Mouse (Mus musculus) forebrain, embryonic 13.5 days (tissue): ENCODE data around the gene Tmem50b. TPM values are rescaled to one million over a fixed set of nuclear protein-coding genes. Genes with fewer than 3 reads are reported as not detected.

Experiments
- ATAC-seq: fragments of 200-750 bp; cut with Nextera tagmentation; 2 replicates; pipeline ENCODE4 v1.8.0; 2017
- H3K27ac ChIP-seq: fragments of 300-500 bp; sonication (generic); 2 replicates; pipeline ENCODE4 v1.5.1; 2015; ENCODE audit warnings: inconsistent platforms, mild to moderate bottlenecking, moderate library complexity
- H3K27me3 ChIP-seq: fragments of 300-500 bp; sonication (generic); 2 replicates; pipeline ENCODE4 v1.6.1; 2015; ENCODE audit warnings: mild to moderate bottlenecking, inconsistent platforms
- H3K36me3 ChIP-seq: fragments of 300-500 bp; sonication (generic); 2 replicates; pipeline ENCODE4 v1.6.1; 2015; ENCODE audit warnings: mild to moderate bottlenecking, inconsistent platforms; ENCODE audit not compliant: poor library complexity, severe bottlenecking
- H3K4me1 ChIP-seq: fragments of 300-500 bp; sonication (generic); 2 replicates; pipeline ENCODE4 v1.6.1; 2015; ENCODE audit warnings: inconsistent platforms
- H3K4me2 ChIP-seq: fragments of 300-500 bp; sonication (generic); 2 replicates; pipeline ENCODE4 v1.6.1; 2015; ENCODE audit warnings: inconsistent platforms, mild to moderate bottlenecking, moderate library complexity
- H3K4me3 ChIP-seq: fragments of 300-500 bp; sonication (generic); 2 replicates; pipeline ENCODE4 v1.5.1; 2015; ENCODE audit warnings: mild to moderate bottlenecking, inconsistent platforms
- H3K9ac ChIP-seq: fragments of 300-500 bp; sonication (generic); 2 replicates; pipeline ENCODE4 v1.6.1; 2015; ENCODE audit warnings: mild to moderate bottlenecking, inconsistent platforms
- H3K9me3 ChIP-seq: fragments of 300-500 bp; sonication (generic); replicated peaks from 2 replicates; pipeline ENCODE4 v1.6.1; 2016; ENCODE audit warnings: inconsistent platforms
- WGBS: fragments of 180-500 bp; shearing (Covaris S2); methylation state at CpG from one replicate; pipeline ENCODE4 v1.1.7; 2015; 5-methylcytosine and 5-hydroxymethylcytosine counted together
- polyA plus RNA-seq: library from polyadenylated mRNA; unstranded; fragments of >200 nt; fragmentation: Nextera tagmentation; extraction: Ambion mirVana; gene quantifications from 2 replicates; pipeline ENCODE4 v1.2.1, GENCODE M21; 2015

The Tmem50b gene
- polyA plus RNA-seq, 1 experiment from 2014 or later = 55.6 TPM

DNA sequence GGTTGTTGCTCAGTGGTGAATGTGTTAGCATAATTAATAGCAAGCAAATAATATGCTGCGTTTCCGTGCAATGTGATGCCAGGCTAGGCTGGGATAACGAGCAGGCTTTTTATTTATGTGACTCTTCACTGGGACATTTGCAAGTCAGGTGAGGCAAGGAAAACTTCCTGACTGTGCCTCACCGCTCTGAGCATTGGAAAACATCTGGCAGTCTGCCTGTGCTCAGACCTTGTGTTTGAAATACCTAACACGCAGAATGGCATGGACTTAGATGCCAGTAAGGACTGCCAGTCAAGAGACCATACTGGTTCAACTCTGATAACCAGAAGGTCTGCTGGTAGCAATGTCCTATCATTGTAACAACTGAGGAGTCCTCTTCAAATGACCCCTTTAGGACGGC lies 7.6 kb upstream of the Tmem50b start:
- Histone ChIP-seq H3K4me3 (no peak overlapping the region), H3K4me1 (no peaks in the 10 kb centered on the region), H3K36me3 (no peaks in the 10 kb centered on the region), H3K27ac (no peak overlapping the region), H3K4me2 (no peak overlapping the region), H3K9me3 (no peaks in the 10 kb centered on the region), H3K27me3 (0 out of 2 replicates have a peak, but pooled peaks cover 3% of the 10 kb centered on the region), H3K9ac (no peak overlapping the region)
- 72% methylated on average over 6 of the region's 6 CpGs for WGBS
- no peak for ATAC-seq

DNA sequence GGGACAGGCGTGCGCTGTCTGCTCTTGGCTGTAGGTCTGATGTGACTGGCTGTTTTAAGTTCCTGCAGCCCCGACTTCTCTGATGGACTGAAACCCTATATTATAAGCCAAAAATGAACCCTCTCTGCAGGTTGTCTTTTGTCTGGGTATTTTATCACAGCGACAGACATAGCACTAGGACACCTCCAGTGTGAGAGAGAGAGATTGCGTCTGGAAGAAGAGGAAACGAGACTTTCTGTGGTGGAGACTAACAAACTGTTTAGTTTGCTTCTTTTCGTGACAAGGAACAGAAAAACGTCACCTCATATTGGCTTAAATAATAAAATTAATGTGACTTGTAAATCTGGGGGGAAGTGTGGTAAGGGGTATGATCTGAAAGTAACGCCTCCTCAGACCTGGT lies 4.1 kb upstream of the Tmem50b start:
- H3K4me1 ChIP-seq = peaks cover 3% of the 10 kb centered on the region
- H3K4me2 ChIP-seq = no peak overlapping the region
- H3K9ac ChIP-seq = no peak overlapping the region
- H3K4me3 ChIP-seq = no peak overlapping the region
- WGBS = 80% methylated on average over 9 of the region's 9 CpGs
- no peaks in the 10 kb centered on the region for H3K9me3 ChIP-seq
- peaks cover 11% of the 10 kb centered on the region for H3K27me3 ChIP-seq
- ATAC-seq = no peak
- H3K36me3 ChIP-seq = no peaks in the 10 kb centered on the region
- no peak overlapping the region for H3K27ac ChIP-seq

DNA sequence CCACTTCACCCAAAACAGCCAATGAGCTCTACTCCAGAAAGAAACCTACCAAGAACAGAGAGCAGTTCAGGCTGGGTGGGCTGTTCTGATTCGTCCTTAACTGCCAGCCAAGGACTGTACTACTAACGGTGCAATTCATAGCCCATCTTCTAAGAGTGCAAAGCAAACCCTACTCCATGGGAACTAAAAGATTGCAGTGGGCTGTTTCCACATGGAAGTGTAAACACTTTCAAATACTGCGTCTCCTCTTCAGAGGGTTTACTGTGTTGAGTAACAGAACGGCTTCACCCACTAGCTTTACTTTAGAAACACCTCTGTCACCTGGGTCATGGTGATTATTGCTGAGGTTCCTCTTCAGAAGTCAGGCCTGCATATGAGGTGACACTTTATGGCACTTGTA lies 3.5 kb upstream of the Tmem50b start:
- H3K27ac ChIP-seq = no peak overlapping the region
- no peaks in the 10 kb centered on the region for H3K36me3 ChIP-seq
- no peaks in the 10 kb centered on the region for H3K9me3 ChIP-seq
- no peak for ATAC-seq
- H3K27me3 ChIP-seq = peaks cover 11% of the 10 kb centered on the region
- WGBS = 81% methylated on average over 4 of the region's 4 CpGs
- H3K4me1 ChIP-seq = peaks cover 9% of the 10 kb centered on the region
- no peak overlapping the region for H3K9ac ChIP-seq
- H3K4me3 ChIP-seq = no peak overlapping the region
- H3K4me2 ChIP-seq = no peak overlapping the region

DNA sequence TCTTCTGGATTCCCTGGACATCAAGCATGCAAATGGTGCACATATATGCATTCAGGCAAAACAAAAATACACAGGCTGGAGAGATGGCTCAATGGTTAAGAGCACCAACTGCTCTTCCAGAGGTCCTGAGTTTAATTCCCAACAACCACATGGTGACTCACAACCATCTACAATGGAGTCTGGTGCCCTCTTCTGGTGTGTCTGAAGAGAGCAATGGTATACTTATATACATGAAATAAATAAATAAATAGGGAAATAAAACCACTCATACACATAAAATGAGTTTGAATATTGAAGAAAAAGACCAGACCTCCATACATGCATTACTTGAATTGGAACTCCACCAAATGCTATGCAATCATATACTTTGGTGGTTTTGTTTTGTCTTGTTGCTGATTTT lies 1.6 kb upstream of the Tmem50b start:
- no peak overlapping the region for H3K9ac ChIP-seq
- H3K4me3 ChIP-seq = no peak overlapping the region
- ATAC-seq = no peak
- H3K27ac ChIP-seq = no peak overlapping the region
- no peaks in the 10 kb centered on the region for H3K36me3 ChIP-seq
- peaks cover 18% of the 10 kb centered on the region for H3K4me1 ChIP-seq
- no peaks in the 10 kb centered on the region for H3K9me3 ChIP-seq
- no peak overlapping the region for H3K4me2 ChIP-seq
- H3K27me3 ChIP-seq = peaks cover 11% of the 10 kb centered on the region

DNA sequence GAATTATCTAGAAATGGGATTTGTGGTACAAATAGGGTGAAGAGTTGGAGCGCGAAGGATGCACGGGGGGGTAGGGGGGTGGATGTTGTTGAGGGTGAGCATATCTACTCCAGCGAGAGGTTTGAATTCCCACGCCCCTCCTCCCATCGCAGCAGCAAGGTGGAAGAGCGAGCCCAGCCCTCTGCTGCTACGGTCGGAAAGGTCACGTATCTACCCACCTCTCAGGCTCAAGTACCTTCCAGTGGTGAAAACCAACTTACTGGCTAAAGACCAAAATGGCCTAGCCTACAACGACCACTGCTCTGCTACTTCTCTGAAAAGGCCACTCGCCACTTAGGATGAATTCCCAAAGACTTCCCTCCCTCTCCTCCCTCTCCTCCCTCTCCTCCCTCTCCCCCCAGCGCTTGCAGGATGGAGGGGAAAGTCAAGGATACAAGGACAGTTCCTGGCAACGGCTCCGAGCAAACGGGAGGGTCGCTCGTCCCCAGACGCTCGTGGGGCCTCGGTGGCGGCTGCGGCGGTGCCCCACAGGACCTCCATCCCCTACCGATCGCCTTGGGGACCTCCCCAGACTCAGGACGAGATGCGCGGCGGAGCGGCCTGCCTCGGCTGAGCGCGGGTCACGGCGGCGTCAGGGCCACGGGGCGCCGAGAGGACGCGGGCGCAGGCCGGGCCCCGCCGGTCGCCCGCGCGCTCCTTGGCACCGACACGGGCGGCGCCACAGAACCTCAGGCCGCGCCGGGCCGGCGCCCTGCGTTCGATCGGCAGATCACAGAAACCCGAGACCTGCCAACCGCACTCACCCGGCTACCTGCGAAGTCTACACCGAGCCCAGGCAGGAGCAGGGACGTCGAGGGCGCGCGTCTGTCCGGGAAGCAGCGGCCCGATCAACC lies 575 bp downstream of the Tmem50b start:
- 0 out of 2 replicates have a peak, but pooled peaks have one; percentile 0 for ATAC-seq
- Histone ChIP-seq H3K9me3 (no peaks in the 10 kb centered on the region), H3K4me2 (peak overlapping the region; percentile 80), H3K4me3 (peak overlapping the region; percentile 78), H3K36me3 (0 out of 2 replicates have a peak, but pooled peaks cover 7% of the 10 kb centered on the region), H3K27me3 (peaks cover 11% of the 10 kb centered on the region), H3K27ac (peak overlapping the region; percentile 32), H3K9ac (peak overlapping the region; percentile 86), H3K4me1 (peaks cover 18% of the 10 kb centered on the region)
- WGBS = 1% methylated on average over 63 of the region's 75 CpGs

DNA sequence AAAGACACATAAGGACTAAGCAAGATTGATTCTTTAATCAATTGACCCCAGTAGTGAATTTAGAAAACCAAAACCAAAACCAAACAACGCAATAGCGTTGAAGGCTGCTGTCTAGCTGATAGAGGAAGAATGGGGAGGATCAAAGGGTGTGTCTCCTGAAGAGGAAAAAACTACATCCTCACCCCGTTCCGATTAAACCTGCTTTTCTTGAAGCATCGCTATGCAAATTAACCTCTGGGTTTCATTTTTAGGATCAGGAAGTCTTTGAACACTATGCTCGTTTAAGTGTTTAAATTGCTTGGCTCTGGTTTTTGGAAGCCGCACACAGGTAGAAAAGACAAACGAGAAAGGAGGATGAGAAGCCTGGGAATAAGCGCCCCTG lies 1.2 kb downstream of the Tmem50b start:
- Histone ChIP-seq H3K4me2 (peak overlapping the region; percentile 80), H3K9ac (peak overlapping the region; percentile 86), H3K27ac (no peak overlapping the region), H3K36me3 (0 out of 2 replicates have a peak, but pooled peaks cover 10% of the 10 kb centered on the region), H3K4me3 (peak overlapping the region; percentile 78), H3K27me3 (peaks cover 10% of the 10 kb centered on the region), H3K4me1 (peaks cover 18% of the 10 kb centered on the region), H3K9me3 (no peaks in the 10 kb centered on the region)
- WGBS = 18% methylated on average over 9 of the region's 9 CpGs
- ATAC-seq = no peak

DNA sequence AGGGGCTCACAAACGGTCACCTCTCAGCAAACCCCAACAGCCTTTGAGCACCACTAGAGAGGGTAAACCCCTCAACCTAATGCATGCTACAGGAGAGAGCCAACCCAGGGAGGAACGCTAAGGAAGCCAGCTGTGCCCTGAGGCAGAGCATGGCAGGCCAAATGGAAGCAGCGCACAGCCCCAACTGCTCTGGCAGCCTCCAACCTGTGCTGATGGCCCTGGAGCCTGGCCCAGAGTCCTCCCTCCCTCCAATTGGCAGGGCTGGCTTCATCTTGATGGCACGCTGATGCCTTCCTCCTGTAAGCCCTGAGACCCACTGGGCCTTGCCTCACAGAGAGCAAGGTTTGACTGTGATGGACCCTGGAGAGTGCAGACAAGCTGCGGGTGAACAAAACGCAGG lies 2.5 kb downstream of the Tmem50b start:
- H3K9me3 ChIP-seq = no peaks in the 10 kb centered on the region
- H3K27ac ChIP-seq = no peak overlapping the region
- ATAC-seq = peak; percentile 26; the same call in 1 of the 2 replicates
- H3K4me2 ChIP-seq = peak overlapping the region; percentile 17
- 0 out of 2 replicates have a peak, but pooled peaks cover 10% of the 10 kb centered on the region for H3K36me3 ChIP-seq
- 80% methylated on average over 6 of the region's 6 CpGs for WGBS
- H3K27me3 ChIP-seq = peaks cover 8% of the 10 kb centered on the region
- H3K4me3 ChIP-seq = no peak overlapping the region
- no peak overlapping the region for H3K9ac ChIP-seq
- H3K4me1 ChIP-seq = peaks cover 18% of the 10 kb centered on the region

DNA sequence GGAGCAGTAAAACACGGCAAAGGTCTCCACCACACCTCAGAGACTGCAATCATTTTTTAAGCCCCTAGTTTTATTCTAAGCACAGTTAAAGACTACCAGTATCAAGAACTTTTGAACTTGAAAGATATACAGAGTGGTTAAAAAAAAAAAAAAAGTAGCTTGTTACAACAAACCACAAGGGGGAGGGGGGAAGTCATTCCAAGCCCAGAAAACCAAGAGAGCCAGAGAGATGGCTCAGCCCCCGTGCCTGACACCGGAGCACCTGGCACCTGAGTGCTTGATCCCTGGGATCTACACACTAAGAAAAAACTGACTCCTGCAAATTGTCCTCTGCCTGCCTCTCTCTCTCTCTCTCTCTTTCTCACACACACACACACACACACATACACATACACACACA lies 4.3 kb downstream of the Tmem50b start:
- H3K4me3 ChIP-seq = no peak overlapping the region
- no peak overlapping the region for H3K27ac ChIP-seq
- ATAC-seq = no peak
- peaks cover 18% of the 10 kb centered on the region for H3K4me1 ChIP-seq
- H3K9ac ChIP-seq = no peak overlapping the region
- H3K4me2 ChIP-seq = no peak overlapping the region
- WGBS = 83% methylated on average over 3 of the region's 3 CpGs
- H3K36me3 ChIP-seq = 0 out of 2 replicates have a peak, but pooled peaks cover 10% of the 10 kb centered on the region
- no peaks in the 10 kb centered on the region for H3K27me3 ChIP-seq
- H3K9me3 ChIP-seq = no peaks in the 10 kb centered on the region

DNA sequence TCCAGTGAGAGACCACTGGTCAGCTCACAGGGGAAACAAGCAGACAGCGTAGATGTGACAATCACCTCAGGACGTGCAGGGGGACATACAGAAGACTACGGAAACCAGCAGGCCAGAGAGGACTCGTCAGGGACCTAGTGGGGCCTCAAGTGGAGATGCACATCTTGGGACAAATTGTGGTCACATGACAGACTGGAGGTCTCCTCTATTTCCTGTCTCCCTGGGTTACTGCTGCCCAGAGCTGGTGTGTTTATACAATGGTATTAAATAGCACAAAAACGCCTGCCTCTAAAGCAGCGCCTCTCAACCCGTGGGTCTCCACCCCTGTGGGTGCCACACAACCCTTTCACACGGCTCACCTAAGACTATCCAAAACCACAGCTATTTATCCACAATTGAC lies 5.4 kb downstream of the Tmem50b start:
- 0 out of 2 replicates have a peak, but pooled peaks cover 10% of the 10 kb centered on the region for H3K36me3 ChIP-seq
- WGBS = 82% methylated on average over 8 of the region's 8 CpGs
- ATAC-seq = no peak

DNA sequence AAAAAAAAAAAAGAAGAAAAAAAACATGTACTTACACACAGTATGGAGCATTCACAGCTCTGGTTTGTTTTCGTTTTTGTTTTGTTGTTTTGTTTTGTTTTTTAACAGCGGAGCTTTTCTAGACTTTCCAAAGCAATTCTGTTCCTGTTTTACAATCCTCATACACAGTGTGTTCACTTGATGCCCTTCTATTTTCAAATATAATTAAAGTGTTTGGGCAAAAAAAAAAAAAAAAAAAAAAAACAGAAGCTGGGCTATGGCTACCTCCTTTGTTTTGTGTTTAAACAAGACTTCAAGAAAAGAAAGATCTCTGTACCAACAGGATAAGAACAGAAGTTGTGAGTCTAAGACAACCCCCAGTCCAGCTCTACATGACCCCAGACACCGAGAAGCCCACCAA lies 8.9 kb downstream of the Tmem50b start:
- no peak for ATAC-seq
- 89% methylated on average over 3 of the region's 3 CpGs for WGBS
- Histone ChIP-seq H3K27me3 (no peaks in the 10 kb centered on the region), H3K27ac (no peak overlapping the region), H3K4me2 (no peak overlapping the region), H3K9me3 (no peaks in the 10 kb centered on the region), H3K4me1 (peaks cover 5% of the 10 kb centered on the region), H3K36me3 (peaks cover 31% of the 10 kb centered on the region), H3K4me3 (no peak overlapping the region), H3K9ac (no peak overlapping the region)

More for the DNA sequence above, 5.4 kb downstream of the Tmem50b start:
- no peak overlapping the region for H3K27ac ChIP-seq
- no peak overlapping the region for H3K4me2 ChIP-seq
- H3K9me3 ChIP-seq = no peaks in the 10 kb centered on the region
- H3K4me3 ChIP-seq = no peak overlapping the region
- peaks cover 23% of the 10 kb centered on the region for H3K4me1 ChIP-seq
- no peaks in the 10 kb centered on the region for H3K27me3 ChIP-seq
- H3K9ac ChIP-seq = no peak overlapping the region

DNA sequence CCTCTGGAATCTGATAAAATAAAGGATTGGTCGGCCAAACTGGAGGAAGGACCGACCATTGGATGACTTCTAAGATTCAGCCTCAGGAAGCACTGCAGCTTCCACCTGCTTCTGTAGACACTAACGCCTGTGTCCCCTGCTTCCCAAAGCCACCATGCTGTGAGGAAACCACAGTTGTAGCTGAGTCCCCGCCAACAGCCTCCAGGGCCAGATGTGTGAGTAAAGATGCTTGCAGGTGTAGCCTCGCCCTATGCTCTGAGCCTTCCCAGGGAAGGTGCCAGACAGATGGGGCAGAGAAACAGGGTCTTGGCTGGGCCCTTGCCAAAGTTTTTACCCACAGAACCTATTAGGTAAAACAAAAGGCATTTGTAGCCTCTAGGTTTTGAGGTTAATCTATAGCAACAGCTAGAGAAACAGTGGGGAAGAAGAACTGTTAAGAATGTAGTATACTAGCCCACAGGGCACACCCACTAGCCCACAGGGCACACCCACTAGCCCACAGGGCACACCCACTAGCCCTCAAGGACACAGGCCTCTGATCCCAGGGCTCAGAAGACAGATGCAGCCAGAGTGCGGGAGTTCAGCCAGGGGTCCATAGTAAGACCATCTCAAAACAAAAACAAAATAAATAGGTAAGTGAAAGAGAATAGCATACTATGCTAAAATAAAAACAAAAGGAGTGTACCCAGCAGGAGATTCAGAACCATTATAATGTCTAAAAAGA lies 9.7 kb downstream of the Tmem50b start:
- no peak for ATAC-seq
- Histone ChIP-seq H3K27ac (no peak overlapping the region), H3K27me3 (no peaks in the 10 kb centered on the region), H3K4me1 (peaks cover 5% of the 10 kb centered on the region), H3K4me3 (no peak overlapping the region), H3K9me3 (no peaks in the 10 kb centered on the region), H3K36me3 (peaks cover 31% of the 10 kb centered on the region), H3K9ac (no peak overlapping the region), H3K4me2 (no peak overlapping the region)
- 54% methylated on average over 6 of the region's 6 CpGs for WGBS

DNA sequence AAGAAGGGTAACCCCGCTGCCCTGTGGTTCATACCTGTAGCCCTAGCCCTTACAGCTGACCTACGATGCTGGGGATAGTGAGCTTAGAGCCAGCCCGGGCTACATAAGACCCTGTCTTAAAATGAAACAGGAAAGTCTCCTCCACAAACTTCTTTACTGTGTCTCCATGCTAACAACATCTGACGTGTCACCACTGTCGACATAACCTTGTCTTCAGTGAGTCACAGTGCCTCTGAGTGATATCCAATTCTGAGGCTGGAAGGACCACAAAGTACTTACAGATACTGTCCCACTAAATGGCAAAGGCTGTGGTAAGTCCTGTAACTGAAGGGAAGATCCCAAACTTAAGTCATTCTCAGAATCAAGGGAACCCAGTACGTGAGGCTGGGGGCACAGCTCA lies 11.4 kb downstream of the Tmem50b start:
- H3K9me3 ChIP-seq = no peaks in the 10 kb centered on the region
- no peak for ATAC-seq
- WGBS = 95% methylated on average over 6 of the region's 6 CpGs

More for the DNA sequence above, 11.4 kb downstream of the Tmem50b start:
- Histone ChIP-seq H3K4me2 (no peak overlapping the region), H3K9ac (no peak overlapping the region), H3K36me3 (peaks cover 25% of the 10 kb centered on the region), H3K4me3 (no peak overlapping the region), H3K4me1 (peaks cover 5% of the 10 kb centered on the region), H3K27me3 (no peaks in the 10 kb centered on the region), H3K27ac (no peak overlapping the region)
